Mouse (Mus musculus) kidney, adult 11 months (tissue): Measurements from ENCODE around the gene Nudt3.
"Not testable (repeated sequence)": the region's sequence is repeated elsewhere in the genome, so short reads cannot be mapped to it uniquely, and the experiment has no call there.

Experiments
- DNase-seq: peaks from one replicate; pipeline ENCODE4 v3.0.0; 2022

The Nudt3 gene

GRCm38 (mm10) chr17:27623360-27624326 is at the start of gene Nudt3:
Gene Nudt3, minus strand, starts transcription at chr17:27623495.
- peak; percentile 82 for DNase-seq

GRCm38 (mm10) chr17:27671720-27672119 is 48.4 kb upstream of the Nudt3 start:
- DNase-seq, result no peak

GRCm38 (mm10) chr17:27658767-27659166 is 35.5 kb upstream of the Nudt3 start:
- DNase-seq, result no peak

- DNase-seq, result no peak
These were observed 33.8 kb upstream of the Nudt3 start for GRCm38 (mm10) chr17:27657123-27657522.

- DNase-seq, result no peak
These were observed 33.1 kb upstream of the Nudt3 start for GRCm38 (mm10) chr17:27656414-27656813.

GRCm38 (mm10) chr17:27656011-27656399 is 32.7 kb upstream of the Nudt3 start:
- no peak for DNase-seq

- DNase-seq, result no peak
These were observed 32.1 kb upstream of the Nudt3 start, which contains the start of gene Pacsin1 for GRCm38 (mm10) chr17:27655089-27656010. Gene Pacsin1, plus strand, starts transcription at chr17:27655509.

- DNase-seq, result no peak
These were observed 30.1 kb upstream of the Nudt3 start for GRCm38 (mm10) chr17:27653253-27653959.

- DNase-seq, result no peak
These were observed 28.9 kb upstream of the Nudt3 start for GRCm38 (mm10) chr17:27652046-27652790.

- DNase-seq, result peak; percentile 75
These were observed 27.3 kb upstream of the Nudt3 start for GRCm38 (mm10) chr17:27650586-27650985.

- DNase-seq, result peak; percentile 64
These were observed 26.9 kb upstream of the Nudt3 start for GRCm38 (mm10) chr17:27650160-27650559.

GRCm38 (mm10) chr17:27645807-27646206 is 22.5 kb upstream of the Nudt3 start:
- DNase-seq, result peak; percentile 52

GRCm38 (mm10) chr17:27644572-27644971 is 21.3 kb upstream of the Nudt3 start:
- DNase-seq, result no peak

GRCm38 (mm10) chr17:27643756-27644155 is 20.5 kb upstream of the Nudt3 start:
- DNase-seq, result no peak

- DNase-seq, result no peak
These were observed 19.8 kb upstream of the Nudt3 start for GRCm38 (mm10) chr17:27643101-27643500.

- no peak for DNase-seq
These were observed 19.3 kb upstream of the Nudt3 start for GRCm38 (mm10) chr17:27642491-27643062.

GRCm38 (mm10) chr17:27639851-27640250 is 16.6 kb upstream of the Nudt3 start:
- not testable (repeated sequence) for DNase-seq

GRCm38 (mm10) chr17:27638921-27639332 is 15.6 kb upstream of the Nudt3 start:
- no peak for DNase-seq

GRCm38 (mm10) chr17:27637333-27637732 is 14.0 kb upstream of the Nudt3 start:
- DNase-seq, result no peak

- no peak for DNase-seq
These were observed 13.1 kb upstream of the Nudt3 start, which contains the start of gene Rps10 for GRCm38 (mm10) chr17:27636132-27637020. Gene Rps10, minus strand, starts transcription at chr17:27636669.
